Mouse (Mus musculus) E14TG2a.4 (cell line): ENCODE measurements around the gene Trim29.

Experiments
- CTCF ChIP-seq: conservative IDR thresholded peaks from 2 replicates; pipeline ENCODE4 v1.5.1; 2014; ENCODE audit warnings: low read length
- NANOG ChIP-seq: IDR thresholded peaks from 2 replicates; pipeline ENCODE4 v1.6.1; 2014; ENCODE audit warnings: borderline replicate concordance, low read length, mixed read lengths
- POU5F1 ChIP-seq: IDR thresholded peaks from 2 replicates; pipeline ENCODE4 v1.6.1; 2014; ENCODE audit warnings: low read length, borderline replicate concordance

GRCm38 (mm10) chr9:43270723-43271252, 39.9 kb upstream of the Trim29 start:
- no peak for TF ChIP-seq CTCF
- TF ChIP-seq NANOG: no peak
- no peak for TF ChIP-seq POU5F1
